In genomic region chr5:123345853-123346654, GRCm38 (mm10) we compare ENCODE assay signal across 8 mouse cellular contexts. TPM values are rescaled to one million over a fixed set of nuclear protein-coding genes. Genes with fewer than 3 reads are reported as not detected.
DNase-seq lines count a peak whose midpoint lies in the region; ATAC-seq and TF ChIP-seq lines count a peak whose summit lies in the region.

No protein-coding gene starts in this region.

- peak overlapping the region; percentile 83 for H3K9ac ChIP-seq in intestine, postnatal 0 days (ENCODE audit: low read depth, low read length)
- peak overlapping the region; percentile 97 for H3K9ac ChIP-seq in limb, embryonic 13.5 days
- peak overlapping the region; percentile 97 for H3K9ac ChIP-seq in midbrain, embryonic 15.5 days

- ATAC-seq in erythroblast, adult 5-6 weeks (replicated peaks; ENCODE audit: low FRiP score, poor library complexity, severe bottlenecking) = no peak
- ATAC-seq in intestine, postnatal 0 days = peak; percentile 39
- ATAC-seq in limb, embryonic 13.5 days (ENCODE audit: low FRiP score, low read depth) = peak; percentile 45
- peak; percentile 43 for ATAC-seq in midbrain, embryonic 15.5 days (replicated peaks)

- H3K27me3 ChIP-seq in erythroblast, embryonic 14.5 days (ENCODE audit: control insufficient read depth) = no peaks in the 10 kb centered on the region
- no peaks in the 10 kb centered on the region for H3K27me3 ChIP-seq in intestine, postnatal 0 days (replicated peaks; ENCODE audit: control insufficient read depth, insufficient read depth, low read length)
- H3K27me3 ChIP-seq in limb, embryonic 13.5 days = no peaks in the 10 kb centered on the region
- no peaks in the 10 kb centered on the region for H3K27me3 ChIP-seq in midbrain, embryonic 15.5 days (replicated peaks)

- H3K36me3 ChIP-seq in erythroblast, embryonic 14.5 days (ENCODE audit: control insufficient read depth) = peaks cover 23% of the 10 kb centered on the region
- H3K36me3 ChIP-seq in intestine, postnatal 0 days (ENCODE audit: control insufficient read depth, insufficient read depth) = no peaks in the 10 kb centered on the region
- H3K36me3 ChIP-seq in limb, embryonic 13.5 days = peaks cover 10% of the 10 kb centered on the region
- no peaks in the 10 kb centered on the region for H3K36me3 ChIP-seq in midbrain, embryonic 15.5 days (replicated peaks)

- H3K4me3 ChIP-seq in erythroblast, embryonic 14.5 days (replicated peaks) = peak overlapping the region; percentile 85
- H3K4me3 ChIP-seq in intestine, postnatal 0 days (ENCODE audit: low read depth, low read length) = peak overlapping the region; percentile 91
- H3K4me3 ChIP-seq in limb, embryonic 13.5 days = peak overlapping the region; percentile 90
- H3K4me3 ChIP-seq in midbrain, embryonic 15.5 days = peak overlapping the region; percentile 99

- TF ChIP-seq CTCF in intestine, postnatal 0 days (IDR thresholded peaks at IDR 0.05; ENCODE audit: low read depth) = no peak

- 2% methylated on average over 21 of the region's 22 CpGs for WGBS in intestine, postnatal 0 days
- 2% methylated on average over 22 of the region's 22 CpGs for WGBS in limb, embryonic 13.5 days
- under 1% methylated on average over 22 of the region's 22 CpGs for WGBS in midbrain, embryonic 15.5 days

- DNase-seq in embryo, embryonic 11 days = peak; percentile 68
- peak; percentile 73 to 86 for DNase-seq in gastrocnemius, postnatal 4 days (ENCODE audit: low spot score in 2 of 2)
- peak; percentile 56 to 63 for DNase-seq in spleen, postnatal 36 days (ENCODE audit: low spot score in 2 of 2)

- no peaks in the 10 kb centered on the region for H3K9me3 ChIP-seq in erythroblast, embryonic 14.5 days (ENCODE audit: control insufficient read depth, low read length)
- H3K9me3 ChIP-seq in intestine, postnatal 0 days (ENCODE audit: control insufficient read depth) = no peaks in the 10 kb centered on the region
- no peaks in the 10 kb centered on the region for H3K9me3 ChIP-seq in limb, embryonic 13.5 days
- H3K9me3 ChIP-seq in midbrain, embryonic 15.5 days = no peaks in the 10 kb centered on the region

- peaks cover 49% of the 10 kb centered on the region for H3K4me1 ChIP-seq in erythroblast, embryonic 14.5 days (ENCODE audit: control insufficient read depth)
- H3K4me1 ChIP-seq in intestine, postnatal 0 days (replicated peaks; ENCODE audit: control insufficient read depth, insufficient read depth, low read length) = no peaks in the 10 kb centered on the region
- peaks cover 24% of the 10 kb centered on the region for H3K4me1 ChIP-seq in limb, embryonic 13.5 days
- H3K4me1 ChIP-seq in midbrain, embryonic 15.5 days = peaks cover 37% of the 10 kb centered on the region

- peak overlapping the region; percentile 89 for H3K27ac ChIP-seq in intestine, postnatal 0 days (ENCODE audit: low read depth, low read length)
- H3K27ac ChIP-seq in limb, embryonic 13.5 days = peak overlapping the region; percentile 99
- H3K27ac ChIP-seq in midbrain, embryonic 15.5 days = peak overlapping the region; percentile 99

- H3K4me2 ChIP-seq in intestine, postnatal 0 days (replicated peaks; ENCODE audit: low read depth) = peak overlapping the region; percentile 97
- peak overlapping the region; percentile 73 for H3K4me2 ChIP-seq in limb, embryonic 13.5 days (replicated peaks)
- peak overlapping the region; percentile 74 for H3K4me2 ChIP-seq in midbrain, embryonic 15.5 days

RNA-seq across cellular contexts. Expression of gene Bcl7a, which starts 2.4 kb away (rescaled TPM):
- 2.3 and 2.4 TPM in 2 replicates for polyA plus RNA-seq in erythroblast, embryonic 14.5 days (2012)
- total RNA-seq in erythroblast, adult 5-6 weeks (2015; ENCODE audit: low replicate concordance) = 3.8 and 8.3 TPM in 2 replicates
- total RNA-seq in erythroblast, adult 5-6 weeks (2017; ENCODE audit: low replicate concordance) = 3.1 and 3.3 TPM in 2 replicates
- total RNA-seq in gastrocnemius, postnatal 4 days (2021) = 10 to 100 TPM; 33.6 to 37.5 TPM
- polyA plus RNA-seq in intestine, postnatal 0 days (2015; fragmentation: Nextera tagmentation; extraction: Ambion mirVana) = 4.2 and 4.7 TPM in 2 replicates
- polyA plus RNA-seq in limb, embryonic 13.5 days (2015; fragmentation: Nextera tagmentation; extraction: Ambion mirVana) = 31.2 and 33.1 TPM in 2 replicates
- polyA plus RNA-seq in midbrain, embryonic 15.5 days (2015; fragmentation: Nextera tagmentation; extraction: Ambion mirVana) = 35.9 and 39.6 TPM in 2 replicates

RNA-seq across cellular contexts. Expression of gene Mlxip, which starts 48.5 kb away (rescaled TPM):
- polyA plus RNA-seq in erythroblast, embryonic 14.5 days (2012) = 0.03 and 0.09 TPM in 2 replicates
- total RNA-seq in erythroblast, adult 5-6 weeks (2015; ENCODE audit: low replicate concordance) = 4.4 and 7.9 TPM in 2 replicates
- 1.5 and 2.5 TPM in 2 replicates for total RNA-seq in erythroblast, adult 5-6 weeks (2017; ENCODE audit: low replicate concordance)
- total RNA-seq in gastrocnemius, postnatal 4 days (2021) = 10 to 100 TPM; 48.4 to 49.8 TPM
- 17.8 and 18.4 TPM in 2 replicates for polyA plus RNA-seq in intestine, postnatal 0 days (2015; fragmentation: Nextera tagmentation; extraction: Ambion mirVana)
- polyA plus RNA-seq in limb, embryonic 13.5 days (2015; fragmentation: Nextera tagmentation; extraction: Ambion mirVana) = 13.9 and 15.1 TPM in 2 replicates
- polyA plus RNA-seq in midbrain, embryonic 15.5 days (2015; fragmentation: Nextera tagmentation; extraction: Ambion mirVana) = 18.6 and 21.1 TPM in 2 replicates

Comparison
In these comparisons a context has a peak if more than half of its experiments do, and no peak if none do; other contexts are left out.
1. RNA of gene Mlxip, which starts 48.5 kb away (polyA plus RNA-seq): 18.6 to 21.1 TPM in midbrain, embryonic 15.5 days, 17.8 to 18.4 TPM in intestine, postnatal 0 days and 13.9 to 15.1 TPM in limb, embryonic 13.5 days; 0.03 to 0.09 TPM in erythroblast, embryonic 14.5 days; every median in the first group is over 10 times any median in the second.
2. Peak in every context shown above with its lines, with median percentiles within 50 percentile points of each other: H3K4me3 ChIP-seq, DNase-seq, H3K27ac ChIP-seq, H3K4me2 ChIP-seq and H3K9ac ChIP-seq.